Mouse (Mus musculus): ENCODE measurements around the gene 5031439G07Rik.

The 5031439G07Rik gene

GRCm38 (mm10) chr15:84995041-84995440 is 6.7 kb upstream of the 5031439G07Rik start:
- no peak for DNase-seq (ENCODE audit: low spot score in 2 of 2)

GRCm38 (mm10) chr15:84994498-84994897 is 6.1 kb upstream of the 5031439G07Rik start:
- DNase-seq (ENCODE audit: low spot score in 2 of 2) = no peak

- no peak for DNase-seq (ENCODE audit: low spot score in 2 of 2)
These were observed 1.4 kb upstream of the 5031439G07Rik start for GRCm38 (mm10) chr15:84989771-84990170.

- DNase-seq (ENCODE audit: low spot score in 2 of 2) = no peak
These were observed 747 bp upstream of the 5031439G07Rik start for GRCm38 (mm10) chr15:84989098-84989497.

- no peak for DNase-seq (ENCODE audit: low spot score in 2 of 2)
These were observed 1.1 kb downstream of the 5031439G07Rik start for GRCm38 (mm10) chr15:84987020-84987815.

GRCm38 (mm10) chr15:84986171-84987019 is 2.0 kb downstream of the 5031439G07Rik start:
- no peak for DNase-seq (ENCODE audit: low spot score in 2 of 2)

- DNase-seq (ENCODE audit: low spot score in 2 of 2) = no peak
These were observed 2.7 kb downstream of the 5031439G07Rik start for GRCm38 (mm10) chr15:84985516-84986160.

- no peak for DNase-seq (ENCODE audit: low spot score in 2 of 2)
These were observed 4.6 kb downstream of the 5031439G07Rik start for GRCm38 (mm10) chr15:84983721-84984120.

GRCm38 (mm10) chr15:84982888-84983287 is 5.5 kb downstream of the 5031439G07Rik start:
- no peak for DNase-seq (ENCODE audit: low spot score in 2 of 2)

GRCm38 (mm10) chr15:84981609-84982313 is 6.6 kb downstream of the 5031439G07Rik start:
- DNase-seq (ENCODE audit: low spot score in 2 of 2) = no peak

GRCm38 (mm10) chr15:84975729-84976128 is 12.6 kb downstream of the 5031439G07Rik start:
- peak in 1 of 2 experiments; percentile 64 for DNase-seq (ENCODE audit: low spot score in 2 of 2)

GRCm38 (mm10) chr15:84973544-84973871 is 14.8 kb downstream of the 5031439G07Rik start:
- no peak for DNase-seq (ENCODE audit: low spot score in 2 of 2)

- no peak for DNase-seq (ENCODE audit: low spot score in 2 of 2)
These were observed 15.3 kb downstream of the 5031439G07Rik start for GRCm38 (mm10) chr15:84972860-84973543.

- no peak for DNase-seq (ENCODE audit: low spot score in 2 of 2)
These were observed 19.8 kb downstream of the 5031439G07Rik start for GRCm38 (mm10) chr15:84968534-84968933.

GRCm38 (mm10) chr15:84965575-84966360 is 22.6 kb downstream of the 5031439G07Rik start:
- DNase-seq (ENCODE audit: low spot score in 2 of 2) = no peak

- no peak for DNase-seq (ENCODE audit: low spot score in 2 of 2)
These were observed 23.6 kb downstream of the 5031439G07Rik start for GRCm38 (mm10) chr15:84964771-84965170.

GRCm38 (mm10) chr15:84962518-84962917 is 25.8 kb downstream of the 5031439G07Rik start:
- no peak for DNase-seq (ENCODE audit: low spot score in 2 of 2)

GRCm38 (mm10) chr15:84960692-84961091 is 27.7 kb downstream of the 5031439G07Rik start:
- DNase-seq (ENCODE audit: low spot score in 2 of 2) = peak in 1 of 2 experiments; percentile 52

- DNase-seq (ENCODE audit: low spot score in 2 of 2) = no peak
These were observed 28.5 kb downstream of the 5031439G07Rik start for GRCm38 (mm10) chr15:84959891-84960290.

- DNase-seq (ENCODE audit: low spot score in 2 of 2) = no peak
These were observed 30.0 kb downstream of the 5031439G07Rik start for GRCm38 (mm10) chr15:84958331-84958730.
